Mouse (Mus musculus): Measurements from ENCODE around the gene Muc13.

DNA sequence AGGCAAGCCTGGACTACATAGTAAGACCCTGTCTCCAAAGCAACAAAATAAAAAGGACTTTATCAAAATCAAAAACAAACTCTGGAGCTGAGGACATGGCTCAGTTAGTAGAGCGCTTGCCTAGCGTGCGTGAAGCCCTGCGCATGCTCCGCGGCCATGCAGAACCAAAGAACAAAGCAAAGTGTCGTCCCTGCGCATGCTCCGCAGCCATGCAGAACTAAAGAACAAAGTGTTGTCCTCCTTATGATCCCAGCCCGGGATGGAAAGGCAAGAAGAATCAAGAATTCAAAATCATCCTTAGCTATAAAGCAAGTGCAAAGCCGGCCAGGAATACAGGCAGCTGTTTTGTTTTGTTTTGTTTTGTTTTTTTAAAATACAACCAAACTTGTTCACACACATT lies 32.8 kb upstream of the Muc13 start:
- TF ChIP-seq CTCF (IDR thresholded peaks at IDR 0.05; ENCODE audit: low read depth): no peak
- no peak for TF ChIP-seq EP300 (optimal IDR thresholded peaks at IDR 0.05)
